Mouse (Mus musculus): ENCODE results near the gene Prrx1. TPM values are rescaled to one million over a fixed set of nuclear protein-coding genes. Genes with fewer than 3 reads are reported as not detected.

Prrx1 gene
- polyA plus RNA-seq, 1 experiment = 0.76 TPM

- Histone ChIP-seq H3K4me1 (ENCODE audit: control insufficient read depth, insufficient read depth, insufficient read length, low read length) (peaks cover 8% of the 10 kb centered on the region; the same call in 1 of the 2 replicates), H3K27me3 (ENCODE audit: control insufficient read depth, insufficient read depth, low read length) (no peaks in the 10 kb centered on the region), H3K4me3 (ENCODE audit: low read depth, low read length) (no peak overlapping the region), H3K36me3 (ENCODE audit: control insufficient read depth, insufficient read depth, low read length) (peaks cover 1% of the 10 kb centered on the region; the same call in 1 of the 2 replicates), H3K27ac (ENCODE audit: insufficient read depth, low read depth, low read length) (no peak overlapping the region)
- WGBS = 31% methylated on average over 3 of the region's 3 CpGs
- no peak for TF ChIP-seq POLR2A (IDR thresholded peaks at IDR 0.05; ENCODE audit: low read depth, low read length)
- no peak for TF ChIP-seq CTCF (IDR thresholded peaks at IDR 0.05; ENCODE audit: extremely low read depth, insufficient read length, insufficient replicate concordance, low read depth, low read length)
These were observed 28.4 kb downstream of the Prrx1 start for GRCm38 (mm10) chr1:163285136-163285535.

DNA sequence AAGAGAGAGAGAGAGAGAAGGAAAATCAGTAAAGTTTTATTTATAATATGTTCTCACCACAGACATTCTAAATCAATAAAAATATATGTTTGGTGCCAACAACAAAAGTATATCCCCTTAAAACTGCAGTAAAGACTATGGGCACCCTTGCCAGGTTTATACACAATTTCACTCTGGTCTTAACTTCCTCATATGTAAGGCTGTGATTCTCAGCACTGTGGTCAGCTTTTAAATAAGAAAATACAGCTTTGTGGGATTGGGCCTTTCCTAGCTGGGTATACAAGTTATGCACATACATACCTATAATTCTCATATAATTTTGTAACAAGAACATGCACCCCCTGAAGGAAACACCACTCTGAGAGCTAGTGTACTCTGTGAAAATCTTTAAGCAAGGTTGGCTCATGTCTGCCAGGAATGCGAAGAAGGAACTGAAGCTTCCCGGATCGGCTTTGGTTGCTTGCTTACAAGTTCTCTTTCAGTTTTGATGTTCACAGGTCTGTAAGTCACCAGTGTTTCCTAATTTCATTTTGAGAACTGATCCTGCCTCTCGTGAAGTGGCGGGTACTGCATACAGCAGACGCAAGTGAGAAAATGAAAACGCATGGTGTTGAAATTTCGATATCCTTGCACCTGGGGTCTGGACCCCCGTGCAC, 29.4 kb downstream of the Prrx1 start:
- Histone ChIP-seq H3K4me3 (ENCODE audit: low read depth, low read length) (no peak overlapping the region), H3K4me1 (ENCODE audit: control insufficient read depth, insufficient read depth, insufficient read length, low read length) (peaks cover 2% of the 10 kb centered on the region; the same call in 1 of the 2 replicates), H3K36me3 (ENCODE audit: control insufficient read depth, insufficient read depth, low read length) (peaks cover 1% of the 10 kb centered on the region; the same call in 1 of the 2 replicates), H3K27ac (ENCODE audit: insufficient read depth, low read depth, low read length) (no peak overlapping the region), H3K27me3 (ENCODE audit: control insufficient read depth, insufficient read depth, low read length) (no peaks in the 10 kb centered on the region)
- TF ChIP-seq CTCF (IDR thresholded peaks at IDR 0.05; ENCODE audit: extremely low read depth, insufficient read length, insufficient replicate concordance, low read depth, low read length) (no peak), POLR2A (IDR thresholded peaks at IDR 0.05; ENCODE audit: low read depth, low read length) (no peak)
- 86% methylated on average over 9 of the region's 9 CpGs for WGBS

GRCm38 (mm10) chr1:163281450-163282198, 31.9 kb downstream of the Prrx1 start:
- H3K27ac ChIP-seq (ENCODE audit: insufficient read depth, low read depth, low read length) = no peak overlapping the region
- no peaks in the 10 kb centered on the region for H3K4me1 ChIP-seq (ENCODE audit: control insufficient read depth, insufficient read depth, insufficient read length, low read length)
- peaks cover 1% of the 10 kb centered on the region; the same call in 1 of the 2 replicates for H3K36me3 ChIP-seq (ENCODE audit: control insufficient read depth, insufficient read depth, low read length)
- no peaks in the 10 kb centered on the region for H3K27me3 ChIP-seq (ENCODE audit: control insufficient read depth, insufficient read depth, low read length)
- TF ChIP-seq CTCF (IDR thresholded peaks at IDR 0.05; ENCODE audit: extremely low read depth, insufficient read length, insufficient replicate concordance, low read depth, low read length) (no peak), POLR2A (IDR thresholded peaks at IDR 0.05; ENCODE audit: low read depth, low read length) (no peak)
- H3K4me3 ChIP-seq (ENCODE audit: low read depth, low read length) = no peak overlapping the region
- 53% methylated on average over 7 of the region's 7 CpGs for WGBS

DNA sequence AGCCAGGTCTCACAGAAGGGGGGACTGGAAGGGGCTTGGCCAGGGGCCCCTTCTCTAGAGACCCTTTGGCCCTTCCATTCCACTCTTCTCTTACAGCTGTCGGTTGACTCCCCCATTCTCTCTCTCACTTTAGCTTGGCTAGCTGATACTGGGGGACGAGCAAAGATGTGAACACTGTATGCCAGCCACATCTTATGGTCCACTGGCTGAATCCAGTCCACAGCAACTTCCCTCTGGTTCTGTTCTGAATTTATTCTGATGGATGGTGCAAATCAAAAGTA, 32.7 kb downstream of the Prrx1 start:
- no peak overlapping the region for H3K27ac ChIP-seq (ENCODE audit: insufficient read depth, low read depth, low read length)
- no peak overlapping the region for H3K4me3 ChIP-seq (ENCODE audit: low read depth, low read length)
- TF ChIP-seq CTCF (IDR thresholded peaks at IDR 0.05; ENCODE audit: extremely low read depth, insufficient read length, insufficient replicate concordance, low read depth, low read length) (no peak), POLR2A (IDR thresholded peaks at IDR 0.05; ENCODE audit: low read depth, low read length) (no peak)
- WGBS = 66% methylated on average over 2 of the region's 2 CpGs
- no peaks in the 10 kb centered on the region for H3K4me1 ChIP-seq (ENCODE audit: control insufficient read depth, insufficient read depth, insufficient read length, low read length)
- H3K36me3 ChIP-seq (ENCODE audit: control insufficient read depth, insufficient read depth, low read length) = peaks cover 1% of the 10 kb centered on the region; the same call in 1 of the 2 replicates
- H3K27me3 ChIP-seq (ENCODE audit: control insufficient read depth, insufficient read depth, low read length) = no peaks in the 10 kb centered on the region

DNA sequence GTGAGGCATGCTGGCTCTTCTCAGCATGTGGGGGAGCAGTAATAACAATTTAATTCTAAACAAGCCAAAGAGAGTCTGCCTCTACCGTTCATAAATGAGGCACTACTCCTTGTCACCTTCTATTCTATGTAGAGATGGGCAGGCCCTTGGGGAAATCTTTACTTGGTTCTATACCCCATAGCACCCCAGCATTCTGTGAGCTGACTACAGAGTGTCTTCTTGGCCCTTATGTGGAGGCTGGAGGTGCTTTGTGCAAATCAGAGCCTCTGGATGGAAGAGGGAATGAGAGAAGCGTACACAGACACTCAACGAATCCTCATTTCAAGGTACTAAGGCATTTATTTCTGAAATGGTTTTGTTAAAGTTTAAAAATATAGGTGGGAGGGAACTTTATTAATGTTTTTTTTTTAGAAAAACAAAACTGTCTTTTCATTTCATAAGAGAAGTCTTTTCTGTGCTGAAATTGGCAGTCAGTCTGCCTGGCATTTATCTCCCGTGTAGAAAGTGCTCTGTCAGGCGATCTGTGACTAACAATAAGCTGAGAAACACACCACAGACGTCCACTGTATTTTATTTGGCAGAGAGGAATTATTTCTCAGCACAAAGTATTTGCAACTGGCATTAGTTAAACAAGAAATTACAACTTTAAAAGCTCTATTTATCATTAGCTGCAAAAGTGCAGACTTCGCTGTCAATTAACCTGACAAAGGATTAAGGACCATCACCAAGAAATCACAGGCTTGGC, 33.2 kb downstream of the Prrx1 start:
- H3K4me3 ChIP-seq (ENCODE audit: low read depth, low read length) = no peak overlapping the region
- TF ChIP-seq CTCF (IDR thresholded peaks at IDR 0.05; ENCODE audit: extremely low read depth, insufficient read length, insufficient replicate concordance, low read depth, low read length) = no peak
- TF ChIP-seq POLR2A (IDR thresholded peaks at IDR 0.05; ENCODE audit: low read depth, low read length) = no peak
- no peaks in the 10 kb centered on the region for H3K4me1 ChIP-seq (ENCODE audit: control insufficient read depth, insufficient read depth, insufficient read length, low read length)
- 67% methylated on average over 7 of the region's 7 CpGs for WGBS
- H3K27ac ChIP-seq (ENCODE audit: insufficient read depth, low read depth, low read length) = no peak overlapping the region
- H3K36me3 ChIP-seq (ENCODE audit: control insufficient read depth, insufficient read depth, low read length) = peaks cover 1% of the 10 kb centered on the region; the same call in 1 of the 2 replicates
- no peaks in the 10 kb centered on the region for H3K27me3 ChIP-seq (ENCODE audit: control insufficient read depth, insufficient read depth, low read length)

DNA sequence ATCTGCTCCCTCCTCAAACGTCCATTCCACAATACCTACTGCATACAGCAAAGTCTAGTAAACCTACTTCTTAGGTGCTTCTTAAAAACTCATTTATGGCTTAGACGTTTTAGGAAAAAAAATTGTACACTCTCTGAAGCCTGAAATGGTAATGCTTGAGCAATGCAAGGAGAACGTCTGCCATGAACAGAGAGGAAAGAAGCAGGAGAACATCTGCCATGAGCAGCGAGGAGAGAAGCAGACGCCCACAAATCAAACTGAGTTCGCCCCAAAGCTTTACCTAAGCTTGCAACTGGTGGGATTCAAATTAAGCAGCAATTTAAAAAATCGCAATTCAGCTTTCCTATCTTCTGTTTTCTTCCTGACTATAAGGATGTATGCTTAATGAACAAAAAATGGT, 36.4 kb downstream of the Prrx1 start:
- no peaks in the 10 kb centered on the region for H3K36me3 ChIP-seq (ENCODE audit: control insufficient read depth, insufficient read depth, low read length)

GRCm38 (mm10) chr1:163274919-163275318, 38.6 kb downstream of the Prrx1 start:
- WGBS = 86% methylated on average over 3 of the region's 3 CpGs
- no peak overlapping the region for H3K4me3 ChIP-seq (ENCODE audit: low read depth, low read length)
- H3K36me3 ChIP-seq (ENCODE audit: control insufficient read depth, insufficient read depth, low read length) = no peaks in the 10 kb centered on the region
- no peak for TF ChIP-seq POLR2A (IDR thresholded peaks at IDR 0.05; ENCODE audit: low read depth, low read length)
- TF ChIP-seq CTCF (IDR thresholded peaks at IDR 0.05; ENCODE audit: extremely low read depth, insufficient read length, insufficient replicate concordance, low read depth, low read length) = no peak
- H3K27me3 ChIP-seq (ENCODE audit: control insufficient read depth, insufficient read depth, low read length) = no peaks in the 10 kb centered on the region
- H3K4me1 ChIP-seq (ENCODE audit: control insufficient read depth, insufficient read depth, insufficient read length, low read length) = no peaks in the 10 kb centered on the region
- no peak overlapping the region for H3K27ac ChIP-seq (ENCODE audit: insufficient read depth, low read depth, low read length)

More for the DNA sequence above, 36.4 kb downstream of the Prrx1 start:
- H3K4me3 ChIP-seq (ENCODE audit: low read depth, low read length) = no peak overlapping the region
- WGBS = 79% methylated on average over 7 of the region's 7 CpGs
- H3K27me3 ChIP-seq (ENCODE audit: control insufficient read depth, insufficient read depth, low read length) = no peaks in the 10 kb centered on the region
- no peak overlapping the region for H3K27ac ChIP-seq (ENCODE audit: insufficient read depth, low read depth, low read length)
- TF ChIP-seq CTCF (IDR thresholded peaks at IDR 0.05; ENCODE audit: extremely low read depth, insufficient read length, insufficient replicate concordance, low read depth, low read length) (no peak), POLR2A (IDR thresholded peaks at IDR 0.05; ENCODE audit: low read depth, low read length) (no peak)
- H3K4me1 ChIP-seq (ENCODE audit: control insufficient read depth, insufficient read depth, insufficient read length, low read length) = no peaks in the 10 kb centered on the region

All from small intestine, adult 2 months (tissue).